Mouse (Mus musculus) heart, adult 8-10 months (tissue): ENCODE data around the gene 1700010I14Rik. TPM values are rescaled to one million over a fixed set of nuclear protein-coding genes. Genes with fewer than 3 reads are reported as not detected.

Source experiments
- DNase-seq: peaks from one replicate; pipeline ENCODE4 v3.0.0; 2022; ENCODE audit warnings: low spot score
- total RNA-seq, 4 experiments: library from RNA; stranded (reverse); gene quantifications; 2 replicates each; pipeline ENCODE4 v1.2.4; 2022

1700010I14Rik gene
- total RNA-seq, 4 experiments from 2014 or later, result 0.16 to 0.40 TPM; not detected in 2

- no peak for DNase-seq
Observed at GRCm38 (mm10) chr17:9023198-9023942, 35.2 kb downstream of the 1700010I14Rik start.

GRCm38 (mm10) chr17:9030181-9030580 is 42.0 kb downstream of the 1700010I14Rik start:
- DNase-seq, result no peak

- peak; percentile 75 for DNase-seq
Observed at GRCm38 (mm10) chr17:9031241-9032141, 43.4 kb downstream of the 1700010I14Rik start.

GRCm38 (mm10) chr17:9032362-9033044 is 44.4 kb downstream of the 1700010I14Rik start:
- DNase-seq, result peak; percentile 45

- DNase-seq, result no peak
Observed at GRCm38 (mm10) chr17:9033511-9033910, 45.4 kb downstream of the 1700010I14Rik start.

- no peak for DNase-seq
Observed at GRCm38 (mm10) chr17:9035561-9036348, 47.6 kb downstream of the 1700010I14Rik start.

- DNase-seq, result no peak
Observed at GRCm38 (mm10) chr17:9042723-9043122, 54.6 kb downstream of the 1700010I14Rik start.

- DNase-seq, result no peak
Observed at GRCm38 (mm10) chr17:9052441-9052980, 64.4 kb downstream of the 1700010I14Rik start.

- no peak for DNase-seq
Observed at GRCm38 (mm10) chr17:9059360-9059932, 71.3 kb downstream of the 1700010I14Rik start.
